Mouse (Mus musculus): ENCODE data around the gene Ddit4. TPM values are rescaled to one million over a fixed set of nuclear protein-coding genes. Genes with fewer than 3 reads are reported as not detected.

Gene Ddit4
- total RNA-seq, 2 experiments from 2014 or later = 18.6 to 18.7 TPM

Other genes with a start within 250 kb of the Ddit4 start
- gene Micu1, start 249.4 kb downstream of the Ddit4 start, total RNA-seq (2021) = 100 to 1,000 TPM; 121 to 128 TPM
- 10 to 100 TPM; 45.0 to 51.3 TPM for gene Dnajb12, start 72.3 kb downstream of the Ddit4 start, total RNA-seq (2021)
- 10 to 100 TPM; 13.9 to 16.0 TPM for gene Ascc1, start 51.0 kb upstream of the Ddit4 start, total RNA-seq (2021)
- gene Anapc16, start 51.3 kb upstream of the Ddit4 start, total RNA-seq (2021) = 10 to 100 TPM; 49.9 to 51.4 TPM
- 1 to 10 TPM; 6.0 to 6.7 TPM for gene Spock2, start 154.4 kb upstream of the Ddit4 start, total RNA-seq (2021)